Mouse (Mus musculus) heart, embryonic 16.5 days (tissue): Measurements from ENCODE around the gene Mab21l3. TPM values are rescaled to one million over a fixed set of nuclear protein-coding genes. Genes with fewer than 3 reads are reported as not detected.
A peak's percentile ranks its signal among the peaks of the same experiment; 100 is the strongest.
"Not testable (repeated sequence)": the region's sequence is repeated elsewhere in the genome, so short reads cannot be mapped to it uniquely, and the experiment has no call there.

Experiments used
- ATAC-seq: fragments of 200-750 bp; cut with Nextera tagmentation; replicated peaks from 2 replicates; pipeline ENCODE4 v1.8.0; 2017; ENCODE audit warnings: moderate number of reproducible peaks; ENCODE audit not compliant: insufficient read depth, low FRiP score; ENCODE audit errors: extremely low read depth
- H3K27ac ChIP-seq: fragments of 300-500 bp; sonication (generic); 2 replicates; pipeline ENCODE4 v1.5.1; 2014; ENCODE audit warnings: mild to moderate bottlenecking, low read length, control low read depth, moderate library complexity
- H3K27me3 ChIP-seq: fragments of 300-500 bp; sonication (generic); 2 replicates; pipeline ENCODE4 v1.6.1; 2014; ENCODE audit warnings: low read length, mixed read lengths; ENCODE audit not compliant: control insufficient read depth, insufficient read depth
- H3K36me3 ChIP-seq: fragments of 300-500 bp; sonication (generic); 2 replicates; pipeline ENCODE4 v1.6.1; 2014; ENCODE audit not compliant: control insufficient read depth, insufficient read depth
- H3K4me1 ChIP-seq: fragments of 300-500 bp; sonication (generic); 2 replicates; pipeline ENCODE4 v1.6.1; 2014; ENCODE audit warnings: low read length, mixed read lengths; ENCODE audit not compliant: control insufficient read depth, insufficient read depth
- H3K4me2 ChIP-seq: fragments of 300-500 bp; sonication (generic); 2 replicates; pipeline ENCODE4 v1.6.1; 2014; ENCODE audit warnings: low read depth, mild to moderate bottlenecking, control low read depth, low read length
- H3K4me3 ChIP-seq: fragments of 300-500 bp; sonication (generic); 2 replicates; pipeline ENCODE4 v1.5.1; 2014; ENCODE audit warnings: mild to moderate bottlenecking, control low read depth, low read length
- H3K9ac ChIP-seq: fragments of 300-500 bp; sonication (generic); 2 replicates; pipeline ENCODE4 v1.6.1; 2014; ENCODE audit warnings: low read length, control low read depth
- H3K9me3 ChIP-seq: fragments of 300-500 bp; sonication (generic); replicated peaks from 2 replicates; pipeline ENCODE4 v1.6.1; 2016; ENCODE audit warnings: low read length; ENCODE audit not compliant: control insufficient read depth
- WGBS: fragments of 180-500 bp; shearing (Covaris S2); extraction: QIAGEN DNeasy Blood & Tissue Kit; methylation state at CpG from one replicate; pipeline ENCODE4 v1.1.7; 2014; 5-methylcytosine and 5-hydroxymethylcytosine counted together
- polyA plus RNA-seq: library from polyadenylated mRNA; unstranded; fragments of >200 nt; fragmentation: Nextera tagmentation; extraction: Ambion mirVana; gene quantifications from 2 replicates; pipeline ENCODE4 v1.2.1, GENCODE M21; 2015

The Mab21l3 gene
- polyA plus RNA-seq, 1 experiment from 2014 or later = 0.38 TPM

DNA sequence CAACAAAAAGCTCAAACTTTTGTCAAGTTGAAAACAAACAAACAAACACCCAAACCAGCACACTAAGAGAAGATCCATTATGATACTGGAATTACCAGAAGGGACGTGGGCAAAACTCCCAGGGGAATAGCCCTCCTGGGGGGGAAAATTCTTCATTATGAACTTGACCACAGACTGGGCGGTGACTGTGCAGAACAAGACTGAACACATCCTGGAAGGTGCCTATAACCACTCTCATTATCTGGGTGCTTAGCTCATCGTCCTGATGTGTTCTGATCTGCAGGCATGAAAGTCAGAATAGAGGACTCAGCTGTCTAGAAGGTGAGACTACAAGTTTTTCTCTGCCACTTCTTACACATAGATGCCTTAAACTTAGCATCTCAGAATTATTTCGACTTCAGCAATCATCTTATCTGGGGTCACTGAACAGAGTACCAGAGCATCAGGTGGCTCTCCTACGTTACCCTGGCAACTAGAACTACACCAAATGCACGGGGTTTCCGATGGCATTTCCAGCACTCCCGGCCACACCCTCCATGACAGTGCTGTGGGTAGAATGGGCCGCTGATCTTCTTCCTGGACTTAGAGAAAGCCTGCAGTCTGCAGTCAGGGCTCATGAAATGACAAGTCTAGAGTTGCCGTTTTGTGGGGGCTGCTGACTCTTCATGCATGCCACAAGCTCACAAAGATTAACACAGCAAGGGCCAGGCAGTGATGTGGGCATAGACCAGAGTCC is 18.7 kb downstream of the Mab21l3 start:
- Histone ChIP-seq H3K4me1 (peaks cover 5% of the 10 kb centered on the region), H3K27me3 (no peaks in the 10 kb centered on the region), H3K9me3 (no peaks in the 10 kb centered on the region), H3K9ac (no peak overlapping the region), H3K4me3 (no peak overlapping the region), H3K4me2 (no peak overlapping the region), H3K36me3 (no peaks in the 10 kb centered on the region), H3K27ac (no peak overlapping the region)
- ATAC-seq = no peak
- 75% methylated on average over 10 of the region's 10 CpGs for WGBS

- ATAC-seq = no peak
- peaks cover 7% of the 10 kb centered on the region for H3K4me1 ChIP-seq
- 59% methylated on average over 3 of the region's 3 CpGs for WGBS
These were observed 20.2 kb downstream of the Mab21l3 start for GRCm38 (mm10) chr3:101828595-101828994.

DNA sequence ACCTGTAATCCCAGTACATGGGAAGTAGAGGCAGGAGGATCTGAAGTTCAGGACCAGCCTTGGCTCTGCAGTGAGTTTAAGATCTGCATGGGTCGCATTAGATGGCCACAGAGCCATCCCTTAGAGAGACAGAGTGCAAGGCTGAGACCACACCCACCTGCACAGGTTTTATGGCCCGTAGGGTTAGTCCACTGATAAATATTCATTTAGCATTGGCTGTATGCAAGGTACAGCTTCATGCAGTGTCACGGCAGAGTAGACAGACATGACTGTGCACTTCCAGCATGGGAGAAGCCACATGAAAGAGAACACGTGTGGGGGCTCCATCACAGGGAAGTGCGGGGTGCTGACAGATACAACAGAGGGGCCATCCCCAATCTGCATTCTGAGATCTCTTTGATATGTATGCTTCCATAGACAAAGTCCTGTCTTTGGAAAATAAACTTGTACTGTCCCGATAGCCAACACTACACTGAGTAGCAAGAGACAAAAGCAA is 21.5 kb downstream of the Mab21l3 start:
- Histone ChIP-seq H3K27ac (no peak overlapping the region), H3K4me2 (no peak overlapping the region), H3K4me1 (peaks cover 7% of the 10 kb centered on the region), H3K27me3 (no peaks in the 10 kb centered on the region), H3K9ac (no peak overlapping the region), H3K4me3 (no peak overlapping the region), H3K9me3 (no peaks in the 10 kb centered on the region), H3K36me3 (no peaks in the 10 kb centered on the region)
- ATAC-seq = no peak
- 76% methylated on average over 6 of the region's 6 CpGs for WGBS

More at GRCm38 (mm10) chr3:101828595-101828994, 20.2 kb downstream of the Mab21l3 start:
- Histone ChIP-seq H3K36me3 (no peaks in the 10 kb centered on the region), H3K9ac (no peak overlapping the region), H3K27me3 (no peaks in the 10 kb centered on the region), H3K27ac (no peak overlapping the region), H3K4me2 (no peak overlapping the region), H3K4me3 (no peak overlapping the region), H3K9me3 (no peaks in the 10 kb centered on the region)

DNA sequence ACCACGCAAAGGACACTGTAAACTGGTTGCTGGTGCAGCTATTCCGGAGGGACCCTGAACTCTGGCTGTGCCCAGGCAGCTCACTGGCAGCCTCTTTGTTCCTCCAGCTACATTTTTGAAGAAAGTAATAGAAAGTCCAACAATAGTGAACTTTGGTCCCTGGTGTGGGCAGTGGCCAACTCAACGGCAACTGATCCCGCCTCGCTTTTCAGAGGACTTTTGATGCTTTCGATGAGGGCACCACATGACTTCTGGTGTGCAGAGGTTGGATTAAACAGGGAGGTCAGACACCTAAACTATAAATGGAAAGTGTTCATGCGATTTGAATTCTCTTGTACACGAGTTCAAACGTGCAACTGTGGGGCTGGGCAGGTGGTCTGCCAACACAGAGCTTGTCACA is 24.4 kb downstream of the Mab21l3 start:
- Histone ChIP-seq H3K27me3 (no peaks in the 10 kb centered on the region), H3K9me3 (no peaks in the 10 kb centered on the region), H3K4me1 (peaks cover 2% of the 10 kb centered on the region; the same call in 1 of the 2 replicates), H3K9ac (no peak overlapping the region), H3K4me3 (no peak overlapping the region), H3K36me3 (no peaks in the 10 kb centered on the region), H3K4me2 (no peak overlapping the region), H3K27ac (no peak overlapping the region)
- ATAC-seq = no peak
- WGBS = 72% methylated on average over 9 of the region's 9 CpGs

DNA sequence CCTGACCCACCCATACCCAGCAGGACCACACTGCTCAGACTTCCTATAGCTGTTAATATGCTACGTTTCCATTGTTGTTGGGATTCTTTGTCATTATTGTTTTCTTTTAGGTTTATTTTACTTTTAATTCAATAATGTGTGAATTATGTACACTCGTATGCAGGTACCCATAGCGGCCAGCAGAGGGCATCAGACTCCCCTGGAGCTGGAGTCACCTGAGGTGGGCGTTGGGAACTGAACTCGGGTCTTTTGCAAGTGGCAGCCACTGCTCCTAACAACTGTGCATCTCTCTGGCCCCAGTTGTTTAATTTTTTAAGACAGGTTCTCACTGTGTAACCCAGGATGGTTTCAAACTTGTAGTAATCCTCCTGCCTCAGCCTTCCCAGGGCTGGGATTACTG is 26.7 kb downstream of the Mab21l3 start:
- 79% methylated on average over 5 of the region's 5 CpGs for WGBS
- no peaks in the 10 kb centered on the region for H3K27me3 ChIP-seq
- no peaks in the 10 kb centered on the region for H3K36me3 ChIP-seq
- H3K27ac ChIP-seq = no peak overlapping the region
- no peak overlapping the region for H3K4me2 ChIP-seq
- no peaks in the 10 kb centered on the region for H3K9me3 ChIP-seq
- no peak overlapping the region for H3K9ac ChIP-seq
- no peak for ATAC-seq
- peaks cover 2% of the 10 kb centered on the region; the same call in 1 of the 2 replicates for H3K4me1 ChIP-seq
- H3K4me3 ChIP-seq = no peak overlapping the region

DNA sequence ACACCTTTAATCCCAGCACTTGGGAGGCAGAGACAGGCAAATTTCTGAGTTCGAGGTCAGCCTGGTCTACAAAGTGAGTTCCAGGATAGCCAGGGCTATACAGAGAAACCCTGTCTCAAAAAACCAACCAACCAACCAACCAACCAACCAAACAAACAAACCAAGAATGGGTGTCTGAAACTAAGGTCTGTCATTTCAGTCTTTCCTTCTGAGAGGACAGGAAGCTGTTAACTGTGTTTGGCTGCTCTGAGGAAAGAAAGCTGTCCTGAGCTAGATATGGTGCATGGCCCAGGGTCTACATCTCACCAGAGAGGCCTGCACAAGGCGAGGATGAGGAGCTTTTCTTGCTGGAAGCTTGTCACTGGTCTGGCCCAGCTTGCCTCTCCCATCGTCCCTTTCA is 28.1 kb downstream of the Mab21l3 start:
- 76% methylated on average over 3 of the region's 3 CpGs for WGBS
- not testable (repeated sequence) for H3K36me3 ChIP-seq, H3K4me1 ChIP-seq, H3K27ac ChIP-seq, ATAC-seq, H3K9ac ChIP-seq, H3K4me3 ChIP-seq, H3K4me2 ChIP-seq, H3K9me3 ChIP-seq, H3K27me3 ChIP-seq

DNA sequence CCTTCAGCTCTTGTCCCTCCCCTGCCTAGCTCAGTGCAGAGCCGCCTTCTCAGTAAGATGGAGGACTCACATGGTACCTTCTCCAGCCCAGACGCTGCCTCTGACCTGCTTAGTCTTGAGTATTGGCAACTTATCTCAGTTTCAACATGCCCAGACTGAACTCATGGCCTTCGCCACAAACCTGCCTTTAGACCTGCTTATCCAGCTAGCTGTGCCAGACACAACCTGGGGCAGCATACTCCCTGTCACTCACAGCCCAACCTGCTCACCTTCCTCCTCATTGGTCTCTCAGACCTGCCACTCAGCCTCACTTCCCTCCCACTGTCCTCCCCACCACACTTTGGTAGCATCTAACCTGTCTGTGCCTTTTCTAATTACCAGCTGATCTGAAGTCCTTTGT is 32.8 kb downstream of the Mab21l3 start:
- WGBS = 71% methylated on average over 3 of the region's 3 CpGs
- H3K27ac ChIP-seq = no peak overlapping the region
- no peak overlapping the region for H3K4me2 ChIP-seq
- H3K27me3 ChIP-seq = no peaks in the 10 kb centered on the region
- no peak overlapping the region for H3K4me3 ChIP-seq
- no peaks in the 10 kb centered on the region for H3K36me3 ChIP-seq
- no peak for ATAC-seq
- H3K4me1 ChIP-seq = no peaks in the 10 kb centered on the region
- no peaks in the 10 kb centered on the region for H3K9me3 ChIP-seq
- no peak overlapping the region for H3K9ac ChIP-seq

DNA sequence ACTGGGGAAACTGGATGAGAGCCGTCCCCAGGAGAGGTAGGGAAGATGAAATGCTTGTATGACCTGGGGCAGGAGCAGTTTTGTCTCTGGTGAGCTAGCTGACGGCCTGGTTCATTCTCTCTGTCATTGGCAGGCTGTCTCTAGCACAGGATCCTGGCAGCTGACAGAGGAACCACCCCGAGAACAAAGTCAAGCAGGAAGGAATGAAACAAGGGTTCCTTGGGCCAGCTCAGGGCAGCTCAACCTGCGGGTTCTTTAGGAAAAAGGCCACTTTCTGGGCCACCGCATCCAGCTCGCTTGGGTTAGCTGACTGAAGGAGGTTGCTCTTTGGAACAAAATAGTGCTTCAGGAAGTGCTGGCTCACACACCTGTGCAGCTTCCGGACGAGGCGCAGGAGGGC is 34.0 kb downstream of the Mab21l3 start:
- no peaks in the 10 kb centered on the region for H3K9me3 ChIP-seq
- H3K9ac ChIP-seq = no peak overlapping the region
- no peak for ATAC-seq
- no peaks in the 10 kb centered on the region for H3K36me3 ChIP-seq
- WGBS = 79% methylated on average over 9 of the region's 9 CpGs
- no peaks in the 10 kb centered on the region for H3K27me3 ChIP-seq
- no peak overlapping the region for H3K4me2 ChIP-seq
- no peak overlapping the region for H3K27ac ChIP-seq
- no peak overlapping the region for H3K4me3 ChIP-seq
- H3K4me1 ChIP-seq = no peaks in the 10 kb centered on the region

GRCm38 (mm10) chr3:101812341-101812962 is 36.3 kb downstream of the Mab21l3 start:
- no peak overlapping the region for H3K9ac ChIP-seq
- H3K9me3 ChIP-seq = no peaks in the 10 kb centered on the region
- no peak overlapping the region for H3K4me3 ChIP-seq
- H3K27ac ChIP-seq = no peak overlapping the region
- H3K4me1 ChIP-seq = peaks cover 7% of the 10 kb centered on the region
- 63% methylated on average over 10 of the region's 10 CpGs for WGBS
- no peak overlapping the region for H3K4me2 ChIP-seq
- ATAC-seq = peak; percentile 63
- no peaks in the 10 kb centered on the region for H3K27me3 ChIP-seq
- no peaks in the 10 kb centered on the region for H3K36me3 ChIP-seq
